Mouse (Mus musculus) kidney, postnatal 36 days (tissue): ENCODE measurements around the gene Sox18.

Source experiments
- DNase-seq, 2 experiments: peaks; one replicate each; pipeline ENCODE4 v3.0.0; 2021 to 2022; ENCODE audit warnings: mixed read lengths in 2 of 2

Gene Sox18

DNA sequence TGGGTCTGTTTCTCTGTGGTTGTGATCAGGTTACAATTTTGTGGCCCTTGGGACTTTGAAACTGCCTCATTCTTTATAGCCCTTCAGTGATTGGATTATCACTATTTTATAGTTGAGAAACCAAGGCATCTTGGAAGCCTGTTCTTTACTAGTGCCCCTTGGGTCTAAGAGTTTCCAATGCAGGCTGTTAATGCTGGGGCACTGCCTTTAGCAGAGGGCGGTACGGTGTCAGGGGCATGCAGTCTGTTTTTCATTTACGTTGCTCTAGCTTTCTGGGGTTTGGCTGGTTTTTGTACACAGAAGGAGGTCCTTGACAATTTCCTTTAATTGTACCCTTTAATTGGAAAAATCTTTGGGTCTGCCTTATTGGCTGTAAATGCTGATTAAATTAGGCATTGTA is 25.8 kb downstream of the Sox18 start:
- no peak for DNase-seq

DNA sequence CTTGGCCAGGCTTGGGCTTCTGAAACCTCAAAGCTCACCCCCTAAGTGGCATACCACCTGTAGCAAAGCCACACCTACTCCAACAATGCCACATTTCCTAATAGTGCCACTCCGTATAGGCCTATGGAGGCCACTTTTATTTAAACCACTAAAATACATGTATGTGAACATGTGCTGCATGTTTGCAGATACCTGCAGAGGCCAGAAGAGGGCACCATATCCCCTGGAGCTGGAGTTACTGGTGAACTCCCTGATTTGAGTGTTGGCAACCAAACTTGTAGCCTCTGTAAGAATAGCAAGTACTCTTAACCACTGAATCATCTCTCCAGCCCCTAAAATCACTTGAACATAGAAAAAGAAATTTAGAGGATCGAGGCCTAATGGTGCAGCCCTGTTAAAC is 27.1 kb downstream of the Sox18 start:
- DNase-seq = peak; percentile 52 to 69

DNA sequence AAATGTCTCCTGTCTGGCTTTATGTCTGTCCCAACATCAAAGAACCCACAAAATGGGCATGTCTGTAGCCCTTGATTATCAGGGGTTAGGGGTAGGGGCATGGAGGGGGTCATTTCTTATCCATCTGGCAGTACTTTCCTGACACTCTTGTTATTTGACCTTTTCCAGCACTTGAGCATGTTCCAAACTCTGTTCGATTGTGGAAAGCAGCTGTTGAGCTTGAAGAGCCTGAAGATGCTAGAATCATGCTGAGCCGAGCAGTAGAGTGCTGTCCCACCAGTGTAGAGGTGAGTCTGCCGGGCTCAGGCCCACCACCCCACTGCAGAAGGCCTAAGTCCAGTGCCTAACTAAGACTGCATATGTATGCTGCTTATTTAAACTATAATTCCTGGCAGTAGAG is 35.6 kb downstream of the Sox18 start:
- DNase-seq = no peak

GRCm38 (mm10) chr2:181632624-181633023 is 38.8 kb downstream of the Sox18 start:
- no peak for DNase-seq

DNA sequence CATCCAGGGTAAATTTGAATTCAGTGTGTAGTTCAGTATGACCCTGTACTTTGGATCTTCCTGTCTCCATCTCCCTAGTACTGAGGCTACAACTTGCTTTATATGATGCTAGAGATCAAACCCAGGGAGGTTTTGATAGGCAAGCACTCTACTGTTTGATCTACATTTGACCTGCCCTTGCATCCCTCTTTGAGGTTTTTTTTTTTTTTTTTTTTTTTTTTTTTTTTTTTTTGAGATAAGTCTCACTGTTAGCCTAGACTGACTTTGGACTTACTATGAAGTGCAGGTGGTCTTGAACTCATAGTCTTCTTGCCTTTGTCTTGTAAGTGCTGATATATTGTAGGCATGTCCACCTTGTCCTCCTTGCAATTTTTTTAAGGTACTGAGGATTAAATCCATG is 43.0 kb downstream of the Sox18 start:
- DNase-seq = no peak

DNA sequence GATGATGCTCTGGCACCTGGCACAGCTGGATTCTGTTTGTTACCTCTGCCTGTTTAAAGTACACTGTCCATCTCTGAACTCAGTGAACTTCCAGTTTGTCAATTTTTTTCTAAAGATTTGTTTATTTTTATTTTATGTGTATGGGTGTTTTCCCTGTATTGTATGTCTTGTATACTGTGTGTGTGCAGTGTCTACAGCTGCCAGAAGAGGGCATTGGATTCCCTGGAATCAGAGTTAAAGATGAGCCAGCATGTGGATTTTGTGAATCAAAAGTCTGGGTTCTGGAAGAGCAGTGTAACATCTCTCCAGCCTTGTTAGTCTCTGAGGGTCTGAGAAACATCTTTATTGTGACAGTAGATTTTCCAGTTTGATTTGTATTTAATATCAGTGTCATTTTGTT is 48.0 kb downstream of the Sox18 start:
- peak; percentile 14 to 63 for DNase-seq
